Mouse (Mus musculus): Measurements from ENCODE around the gene Vwc2l. TPM values are rescaled to one million over a fixed set of nuclear protein-coding genes. Genes with fewer than 3 reads are reported as not detected.

Vwc2l gene
- 0.02 and 0.05 TPM in 2 replicates for polyA plus RNA-seq (2012; rRNA removed)

- no peak within 1 kb of the TSS for H3K27ac ChIP-seq (ENCODE audit: control insufficient read depth, insufficient read depth, low read depth, low read length)
- H3K4me3 ChIP-seq (ENCODE audit: control insufficient read depth, low read depth, low read length), result no peak within 1 kb of the TSS
- H3K4me1 ChIP-seq (ENCODE audit: control insufficient read depth, insufficient read depth, low read length), result no peaks in the 10 kb centered on the region
- H3K27me3 ChIP-seq (ENCODE audit: control insufficient read depth, insufficient read depth, low read length), result no peaks in the 10 kb centered on the region
- H3K36me3 ChIP-seq (ENCODE audit: control insufficient read depth, insufficient read depth, low read length), result no peaks in the 10 kb centered on the region
- TF ChIP-seq POLR2A (IDR thresholded peaks at IDR 0.05; ENCODE audit: control insufficient read depth, low read depth, low read length) (no peak), CTCF (IDR thresholded peaks at IDR 0.05; ENCODE audit: control insufficient read depth, insufficient read depth, insufficient replicate concordance, low read depth, low read length) (0 out of 2 replicates have a peak, but pooled peaks have one; percentile 7)
Measured at GRCm38 (mm10) chr1:70725655-70726066, at the start of gene Vwc2l. Gene Vwc2l (plus strand): TSS chr1:70725715.

DNA sequence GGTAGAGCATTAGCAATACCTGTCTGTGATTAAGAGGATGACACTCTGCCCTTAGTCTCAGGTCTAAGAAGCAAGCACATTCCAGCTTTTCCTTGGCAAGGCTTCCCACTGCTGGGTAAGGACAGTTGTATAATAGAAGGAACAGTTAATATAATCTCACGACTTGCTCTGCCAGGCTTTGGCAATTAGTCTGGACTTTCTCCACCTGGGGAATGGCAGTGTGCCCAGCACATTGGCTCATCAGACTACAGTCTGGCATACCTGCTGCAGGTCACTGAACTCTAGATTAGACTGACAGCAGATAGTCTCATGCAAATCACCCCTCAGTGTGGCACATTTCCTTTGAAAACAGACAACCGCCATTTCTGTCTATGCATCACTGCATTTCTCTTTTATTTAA lies 33.0 kb upstream of the Vwc2l start:
- H3K4me1 ChIP-seq (ENCODE audit: control insufficient read depth, insufficient read depth, low read length), result no peaks in the 10 kb centered on the region
- no peak overlapping the region for H3K4me3 ChIP-seq (ENCODE audit: control insufficient read depth, low read depth, low read length)
- no peak overlapping the region for H3K27ac ChIP-seq (ENCODE audit: control insufficient read depth, insufficient read depth, low read depth, low read length)
- H3K27me3 ChIP-seq (ENCODE audit: control insufficient read depth, insufficient read depth, low read length), result no peaks in the 10 kb centered on the region
- TF ChIP-seq CTCF (IDR thresholded peaks at IDR 0.05; ENCODE audit: control insufficient read depth, insufficient read depth, insufficient replicate concordance, low read depth, low read length), result no peak
- TF ChIP-seq POLR2A (IDR thresholded peaks at IDR 0.05; ENCODE audit: control insufficient read depth, low read depth, low read length), result no peak
- H3K36me3 ChIP-seq (ENCODE audit: control insufficient read depth, insufficient read depth, low read length), result no peaks in the 10 kb centered on the region

DNA sequence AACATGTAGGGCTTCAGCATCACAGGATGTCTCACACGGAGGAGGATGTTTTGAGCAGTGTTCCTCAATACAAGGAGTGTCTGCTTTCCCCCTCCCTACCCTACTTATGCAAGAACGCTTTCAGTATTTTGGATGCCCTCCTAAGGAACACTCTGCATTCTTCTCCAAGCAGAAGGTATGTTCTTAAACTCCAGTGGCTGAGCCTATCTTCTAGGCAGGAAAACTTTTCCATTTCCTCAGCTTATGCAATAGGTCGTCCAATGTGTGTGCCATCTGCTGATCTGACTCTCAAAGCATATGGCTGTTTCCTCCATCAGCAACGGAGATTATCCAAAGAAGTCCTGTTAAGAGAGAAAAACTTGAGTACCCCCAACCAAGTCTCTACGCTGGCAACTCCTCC lies 25.2 kb upstream of the Vwc2l start:
- Histone ChIP-seq H3K4me1 (ENCODE audit: control insufficient read depth, insufficient read depth, low read length) (no peaks in the 10 kb centered on the region), H3K27ac (ENCODE audit: control insufficient read depth, insufficient read depth, low read depth, low read length) (no peak overlapping the region), H3K36me3 (ENCODE audit: control insufficient read depth, insufficient read depth, low read length) (no peaks in the 10 kb centered on the region), H3K4me3 (ENCODE audit: control insufficient read depth, low read depth, low read length) (no peak overlapping the region), H3K27me3 (ENCODE audit: control insufficient read depth, insufficient read depth, low read length) (no peaks in the 10 kb centered on the region)
- TF ChIP-seq POLR2A (IDR thresholded peaks at IDR 0.05; ENCODE audit: control insufficient read depth, low read depth, low read length), result no peak
- no peak for TF ChIP-seq CTCF (IDR thresholded peaks at IDR 0.05; ENCODE audit: control insufficient read depth, insufficient read depth, insufficient replicate concordance, low read depth, low read length)

DNA sequence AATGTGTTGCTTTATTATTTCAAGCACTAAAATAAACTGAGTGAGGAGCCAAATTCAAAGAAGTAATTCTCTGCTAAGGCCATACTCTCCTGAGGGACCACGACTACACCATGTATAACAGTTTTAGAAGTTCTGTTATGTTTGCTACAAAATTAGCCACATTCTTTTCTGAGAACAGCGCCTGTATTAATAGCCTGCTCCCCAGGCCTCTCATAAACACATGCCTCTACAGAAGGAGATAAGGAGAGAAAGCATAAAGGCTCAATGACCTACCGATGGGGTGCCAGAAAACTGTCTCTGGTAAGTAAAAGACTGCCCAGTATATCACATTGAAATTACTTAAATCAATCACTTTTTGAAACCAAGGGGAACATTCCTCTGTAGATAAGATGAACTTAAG lies 21.6 kb upstream of the Vwc2l start:
- no peak overlapping the region for H3K4me3 ChIP-seq (ENCODE audit: control insufficient read depth, low read depth, low read length)
- no peaks in the 10 kb centered on the region for H3K27me3 ChIP-seq (ENCODE audit: control insufficient read depth, insufficient read depth, low read length)
- TF ChIP-seq CTCF (IDR thresholded peaks at IDR 0.05; ENCODE audit: control insufficient read depth, insufficient read depth, insufficient replicate concordance, low read depth, low read length), result no peak
- no peak for TF ChIP-seq POLR2A (IDR thresholded peaks at IDR 0.05; ENCODE audit: control insufficient read depth, low read depth, low read length)
- H3K4me1 ChIP-seq (ENCODE audit: control insufficient read depth, insufficient read depth, low read length), result no peaks in the 10 kb centered on the region
- no peak overlapping the region for H3K27ac ChIP-seq (ENCODE audit: control insufficient read depth, insufficient read depth, low read depth, low read length)
- no peaks in the 10 kb centered on the region for H3K36me3 ChIP-seq (ENCODE audit: control insufficient read depth, insufficient read depth, low read length)

GRCm38 (mm10) chr1:70705821-70706220 lies 19.7 kb upstream of the Vwc2l start:
- TF ChIP-seq POLR2A (IDR thresholded peaks at IDR 0.05; ENCODE audit: control insufficient read depth, low read depth, low read length), result no peak
- TF ChIP-seq CTCF (IDR thresholded peaks at IDR 0.05; ENCODE audit: control insufficient read depth, insufficient read depth, insufficient replicate concordance, low read depth, low read length), result no peak
- Histone ChIP-seq H3K4me1 (ENCODE audit: control insufficient read depth, insufficient read depth, low read length) (no peaks in the 10 kb centered on the region), H3K27ac (ENCODE audit: control insufficient read depth, insufficient read depth, low read depth, low read length) (no peak overlapping the region), H3K4me3 (ENCODE audit: control insufficient read depth, low read depth, low read length) (no peak overlapping the region), H3K36me3 (ENCODE audit: control insufficient read depth, insufficient read depth, low read length) (no peaks in the 10 kb centered on the region), H3K27me3 (ENCODE audit: control insufficient read depth, insufficient read depth, low read length) (no peaks in the 10 kb centered on the region)

DNA sequence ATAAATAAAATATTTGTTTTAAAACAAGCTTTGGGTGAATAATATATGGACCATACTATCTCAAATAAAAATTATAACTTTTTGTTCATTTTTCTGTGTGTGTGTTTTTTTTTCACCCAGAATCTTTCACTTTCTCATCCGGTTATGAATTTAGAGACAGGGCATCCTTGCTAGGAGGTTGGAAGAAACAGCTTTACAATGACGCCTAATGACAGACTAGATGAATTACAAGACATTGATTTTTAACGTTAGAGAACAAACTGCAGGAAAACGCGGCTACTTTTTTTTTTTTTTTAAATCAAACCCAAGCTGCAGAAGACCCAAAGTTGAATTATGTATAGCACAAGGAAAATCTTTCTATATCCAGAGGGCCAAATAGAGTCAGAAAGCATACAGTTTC lies 470 bp upstream of the Vwc2l start:
- Histone ChIP-seq H3K27ac (ENCODE audit: control insufficient read depth, insufficient read depth, low read depth, low read length) (no peak overlapping the region), H3K36me3 (ENCODE audit: control insufficient read depth, insufficient read depth, low read length) (no peaks in the 10 kb centered on the region), H3K4me3 (ENCODE audit: control insufficient read depth, low read depth, low read length) (no peak overlapping the region), H3K27me3 (ENCODE audit: control insufficient read depth, insufficient read depth, low read length) (no peaks in the 10 kb centered on the region), H3K4me1 (ENCODE audit: control insufficient read depth, insufficient read depth, low read length) (no peaks in the 10 kb centered on the region)
- TF ChIP-seq POLR2A (IDR thresholded peaks at IDR 0.05; ENCODE audit: control insufficient read depth, low read depth, low read length), result no peak
- no peak for TF ChIP-seq CTCF (IDR thresholded peaks at IDR 0.05; ENCODE audit: control insufficient read depth, insufficient read depth, insufficient replicate concordance, low read depth, low read length)

DNA sequence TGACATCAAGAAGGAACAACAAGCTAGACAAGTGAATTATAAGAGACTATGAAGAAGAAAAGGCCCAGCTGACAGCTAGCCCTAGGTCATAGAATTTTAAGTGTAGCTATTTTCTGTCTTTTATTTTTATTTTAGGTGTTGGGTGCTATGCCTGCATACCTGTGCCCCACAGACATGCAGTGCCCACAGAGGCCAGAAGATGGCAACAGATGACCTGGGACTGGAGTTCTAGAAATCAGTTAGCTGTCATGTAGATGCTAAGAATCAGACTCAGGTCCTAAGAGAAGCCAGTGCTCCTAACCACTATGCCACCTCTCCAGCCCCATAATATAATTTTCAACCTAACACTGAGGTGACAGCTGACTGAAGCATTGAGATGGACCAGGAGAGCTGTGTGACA lies 61.6 kb downstream of the Vwc2l start:
- Histone ChIP-seq H3K4me1 (ENCODE audit: control insufficient read depth, insufficient read depth, low read length) (no peaks in the 10 kb centered on the region), H3K4me3 (ENCODE audit: control insufficient read depth, low read depth, low read length) (no peak overlapping the region), H3K27ac (ENCODE audit: control insufficient read depth, insufficient read depth, low read depth, low read length) (no peak overlapping the region), H3K36me3 (ENCODE audit: control insufficient read depth, insufficient read depth, low read length) (no peaks in the 10 kb centered on the region), H3K27me3 (ENCODE audit: control insufficient read depth, insufficient read depth, low read length) (no peaks in the 10 kb centered on the region)
- TF ChIP-seq POLR2A (IDR thresholded peaks at IDR 0.05; ENCODE audit: control insufficient read depth, low read depth, low read length) (no peak), CTCF (IDR thresholded peaks at IDR 0.05; ENCODE audit: control insufficient read depth, insufficient read depth, insufficient replicate concordance, low read depth, low read length) (no peak)

DNA sequence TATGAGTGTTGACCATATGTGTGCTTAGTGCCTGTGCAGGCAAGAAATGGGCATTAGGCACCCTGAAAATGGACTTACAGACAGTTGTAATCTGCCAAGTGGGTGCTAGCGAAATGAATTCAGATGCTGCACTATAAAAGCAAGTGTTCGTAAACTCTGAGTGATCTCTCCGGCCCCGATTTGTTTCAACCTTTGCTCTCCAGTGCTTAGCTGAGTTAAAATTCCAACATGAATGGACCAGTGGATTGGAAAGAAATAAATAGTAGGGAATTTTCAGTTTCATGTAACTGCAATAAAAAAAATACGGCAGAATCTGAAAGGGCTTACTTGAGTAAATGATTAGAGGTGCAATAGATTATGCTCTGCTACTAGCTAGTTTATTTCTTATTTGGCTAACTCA lies 66.1 kb downstream of the Vwc2l start:
- H3K27ac ChIP-seq (ENCODE audit: control insufficient read depth, insufficient read depth, low read depth, low read length), result no peak overlapping the region
- TF ChIP-seq CTCF (IDR thresholded peaks at IDR 0.05; ENCODE audit: control insufficient read depth, insufficient read depth, insufficient replicate concordance, low read depth, low read length) (no peak), POLR2A (IDR thresholded peaks at IDR 0.05; ENCODE audit: control insufficient read depth, low read depth, low read length) (no peak)

More for the DNA sequence above, 66.1 kb downstream of the Vwc2l start:
- H3K4me3 ChIP-seq (ENCODE audit: control insufficient read depth, low read depth, low read length), result no peak overlapping the region
- no peaks in the 10 kb centered on the region for H3K27me3 ChIP-seq (ENCODE audit: control insufficient read depth, insufficient read depth, low read length)
- H3K4me1 ChIP-seq (ENCODE audit: control insufficient read depth, insufficient read depth, low read length), result no peaks in the 10 kb centered on the region
- no peaks in the 10 kb centered on the region for H3K36me3 ChIP-seq (ENCODE audit: control insufficient read depth, insufficient read depth, low read length)

Measured in testis, adult 2 months (tissue).